Mouse (Mus musculus) thymus, postnatal 0 days (tissue): ENCODE data around the gene Ints12. TPM values are rescaled to one million over a fixed set of nuclear protein-coding genes. Genes with fewer than 3 reads are reported as not detected.
A peak's percentile ranks its signal among the peaks of the same experiment; 100 is the strongest.

Experiments
- DNase-seq: peaks from one replicate; pipeline ENCODE4 v3.0.0-alpha.2; 2015; ENCODE audit warnings: low spot score
- polyA plus RNA-seq: library from polyadenylated mRNA; unstranded; fragments of >200 nt; fragmentation: Nextera tagmentation; extraction: Ambion mirVana; gene quantifications from 2 replicates; pipeline ENCODE4 v1.2.1, GENCODE M21; 2015

Gene Ints12
- polyA plus RNA-seq = 24.1 TPM in 2 replicates

DNA sequence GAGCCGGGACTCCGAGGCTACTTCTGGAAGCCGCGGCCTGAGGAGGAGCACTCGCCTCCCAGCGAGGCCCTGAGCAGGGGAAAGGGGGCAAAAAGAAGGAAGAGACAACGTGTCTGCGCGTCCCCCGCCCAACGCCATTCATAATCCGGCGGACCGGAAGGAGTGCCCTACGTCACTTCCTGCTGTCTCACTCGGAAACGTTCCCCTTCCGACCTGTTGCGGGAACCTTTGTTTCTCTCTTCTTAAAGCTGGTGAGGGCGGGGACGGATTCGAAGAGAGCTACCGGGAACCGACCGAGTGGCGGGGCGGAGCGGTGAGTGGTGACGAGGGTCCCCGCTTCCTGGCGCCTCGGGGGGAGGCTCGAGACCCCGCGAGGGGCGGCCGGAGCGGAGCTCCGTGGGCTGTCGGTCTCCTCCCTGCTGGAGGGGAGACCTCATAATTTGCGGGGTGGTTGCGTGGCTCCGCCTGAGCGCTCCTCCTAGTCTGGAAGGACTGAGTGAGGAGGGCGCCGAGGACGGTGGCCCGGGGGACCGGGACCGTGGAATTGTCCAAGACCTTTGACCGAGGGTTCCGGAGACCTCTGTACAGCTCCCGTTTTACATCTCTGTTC is at the start of gene Ints12, which contains the start of gene Gstcd:
Gene Ints12 (plus strand): TSS at position 177 of the 610 bp plus-strand sequence.
Gene Gstcd (minus strand): TSS at position 370 of the 610 bp plus-strand sequence.
- peak; percentile 97 for DNase-seq

DNA sequence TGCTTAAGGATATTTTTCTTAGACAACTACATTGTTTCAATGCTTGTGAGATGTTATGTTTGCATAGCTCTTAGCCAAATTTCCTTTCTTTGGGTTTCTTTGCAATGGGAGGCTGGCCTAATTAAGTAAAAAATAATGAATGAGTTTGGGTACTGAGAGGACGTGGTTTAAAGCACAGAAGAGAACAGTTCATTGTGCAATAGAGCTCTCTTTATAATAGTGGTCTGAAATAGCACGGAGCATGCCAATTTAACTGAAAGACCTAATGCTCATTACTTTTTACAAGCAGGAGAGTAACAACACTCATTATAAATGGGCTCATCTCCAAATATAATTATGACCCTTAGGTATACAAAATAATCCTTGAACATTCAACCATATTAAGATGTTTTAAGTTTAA is 39.6 kb upstream of the Ints12 start:
- no peak for DNase-seq

DNA sequence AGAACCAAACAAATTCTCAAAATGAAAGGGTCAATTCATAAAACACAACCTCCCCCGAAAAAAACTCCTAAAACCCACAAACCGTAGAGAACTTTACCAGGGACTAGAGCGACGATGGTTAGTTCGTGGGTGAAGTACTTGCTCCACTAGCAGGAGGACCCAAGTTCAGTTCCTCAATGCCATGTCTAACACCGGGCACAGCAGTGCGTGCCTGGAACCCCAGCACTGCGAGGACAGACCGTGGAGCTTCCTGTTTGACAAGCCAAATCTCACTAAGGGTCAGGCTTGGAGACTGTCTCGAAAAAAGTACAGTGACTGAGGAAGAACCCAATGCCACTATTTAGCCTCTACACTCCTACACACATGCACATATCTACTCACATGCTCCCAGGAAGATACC is 16.1 kb upstream of the Ints12 start:
- no peak for DNase-seq

DNA sequence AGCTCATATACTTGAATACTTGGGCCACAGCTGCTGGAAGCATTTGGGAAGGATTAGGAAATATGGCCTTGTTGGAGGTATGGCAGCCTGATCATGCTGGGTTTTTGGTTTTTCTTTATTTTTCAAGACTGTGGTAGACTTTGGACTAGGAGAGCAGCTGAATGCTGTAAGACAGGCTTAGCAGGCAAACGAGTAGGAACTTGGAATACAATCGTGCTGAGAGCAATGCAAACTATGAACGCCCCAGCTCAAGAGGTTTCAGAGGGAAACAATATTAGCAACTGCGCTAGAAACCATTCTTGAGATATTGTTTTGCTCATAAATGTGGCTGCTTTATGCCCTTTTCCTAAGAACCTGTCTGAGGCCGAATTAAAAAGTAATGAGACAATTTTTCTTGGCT is 8.9 kb upstream of the Ints12 start:
- no peak for DNase-seq

DNA sequence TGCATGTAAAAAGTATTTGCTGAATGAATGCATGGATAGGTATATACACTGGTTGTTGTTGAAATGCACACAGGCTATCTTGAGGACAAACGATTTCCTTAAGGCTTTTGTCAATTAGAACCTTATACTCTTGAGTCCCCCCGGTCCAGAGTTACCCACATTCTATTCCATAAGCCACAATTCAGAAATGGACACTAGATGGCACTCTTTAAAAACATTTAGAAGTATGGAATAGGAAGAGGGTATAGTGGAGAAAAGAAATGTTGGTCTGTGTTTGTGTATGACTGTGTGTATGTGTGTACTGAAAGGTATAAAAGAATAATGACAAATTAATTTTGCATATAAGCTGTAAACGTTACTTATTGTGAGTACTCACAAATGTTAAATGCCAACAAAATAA is 5.8 kb upstream of the Ints12 start:
- peak; percentile 62 for DNase-seq

DNA sequence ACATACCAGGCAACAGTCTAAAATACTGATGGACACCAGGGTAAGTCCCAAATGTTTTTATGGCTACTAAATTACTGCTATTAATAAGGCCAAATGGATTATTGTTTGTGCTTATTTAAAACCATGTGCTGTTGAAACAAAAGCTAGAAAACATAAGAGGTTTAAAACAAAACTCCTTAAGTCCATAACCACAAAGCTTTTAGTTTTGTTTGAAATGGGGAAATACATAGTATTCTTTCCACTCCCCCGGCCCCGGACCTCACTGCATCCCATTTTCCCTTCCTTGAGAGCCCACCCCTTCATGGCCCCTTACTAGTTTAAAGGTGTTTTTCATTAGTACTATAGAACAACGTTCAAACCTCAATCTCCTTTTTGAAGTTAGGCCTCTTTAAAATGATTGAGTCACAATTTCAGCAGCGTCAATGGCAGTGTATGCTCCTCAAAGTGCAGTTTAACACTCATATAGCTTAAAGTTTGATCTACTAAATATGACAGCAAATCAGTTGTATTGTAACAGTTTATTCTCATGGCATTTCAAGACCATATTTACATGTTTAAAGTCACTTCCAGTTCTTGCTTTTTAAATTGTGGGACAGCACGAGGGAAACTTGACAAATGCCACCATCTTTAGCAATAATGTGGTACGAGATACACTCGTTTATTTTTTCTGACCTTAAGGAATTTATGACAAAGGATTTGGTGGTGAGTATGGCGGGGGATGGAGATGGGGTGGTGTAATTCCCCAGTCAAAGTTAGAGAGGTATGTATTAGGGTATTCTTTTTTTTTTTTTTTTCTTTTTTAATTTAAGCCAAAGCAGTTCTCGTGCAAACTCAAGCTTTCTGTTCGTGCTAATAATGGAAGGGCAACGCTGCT is 1.2 kb upstream of the Ints12 start:
- DNase-seq = no peak

DNA sequence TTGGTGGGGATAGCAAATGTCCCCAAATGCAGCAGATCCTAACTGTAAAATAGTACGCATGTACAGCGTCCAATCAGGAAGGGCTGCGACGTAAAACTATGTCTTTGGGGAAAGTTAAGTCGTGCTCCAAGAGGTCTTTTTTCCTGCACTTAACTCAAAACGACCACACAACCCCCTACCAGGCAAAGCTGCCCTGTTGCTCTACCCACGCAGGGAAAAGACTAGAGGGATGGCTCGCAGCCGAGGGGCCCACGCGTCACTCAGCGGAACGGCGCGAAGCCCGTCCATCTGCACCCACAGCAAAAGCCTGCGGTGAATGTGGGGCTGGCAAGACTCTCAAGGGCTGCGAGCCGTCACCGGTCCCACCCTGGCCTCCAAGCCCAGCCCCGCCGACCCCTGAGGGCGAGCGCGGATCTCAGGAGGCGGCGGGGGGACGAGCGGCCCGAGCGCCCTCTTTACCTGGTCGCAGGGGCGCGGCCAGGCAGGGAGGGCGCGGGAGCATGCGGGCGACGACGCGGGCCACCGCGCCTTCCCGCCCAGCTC is 448 bp upstream of the Ints12 start:
- no peak for DNase-seq

DNA sequence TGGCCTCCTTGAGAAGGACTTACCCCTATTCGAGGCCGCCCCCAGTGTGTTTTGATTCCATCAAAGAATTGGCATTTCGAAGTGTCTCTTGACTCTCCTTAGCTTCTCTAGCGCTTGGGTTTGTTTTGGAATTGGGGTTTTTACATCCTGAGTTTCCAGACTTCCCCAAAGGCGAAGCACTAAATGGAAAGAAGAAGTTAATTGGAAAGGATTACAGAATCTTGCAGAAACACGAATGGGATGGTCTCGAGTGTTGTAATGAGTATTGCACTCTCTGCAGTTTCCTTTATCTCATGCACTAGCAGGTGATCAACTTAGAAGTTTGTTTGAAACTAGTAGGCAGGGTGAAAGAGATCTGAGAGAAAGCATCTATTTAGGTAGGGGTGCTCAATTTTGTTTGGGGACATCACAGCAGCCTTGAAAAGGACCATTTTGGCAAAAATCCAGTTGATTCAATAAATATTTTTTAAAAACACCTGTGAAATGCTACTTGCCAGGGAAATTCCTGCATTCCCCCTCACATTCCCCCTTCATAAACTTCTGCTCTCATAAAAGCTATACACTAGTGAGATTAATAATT is 724 bp downstream of the Ints12 start:
- no peak for DNase-seq

DNA sequence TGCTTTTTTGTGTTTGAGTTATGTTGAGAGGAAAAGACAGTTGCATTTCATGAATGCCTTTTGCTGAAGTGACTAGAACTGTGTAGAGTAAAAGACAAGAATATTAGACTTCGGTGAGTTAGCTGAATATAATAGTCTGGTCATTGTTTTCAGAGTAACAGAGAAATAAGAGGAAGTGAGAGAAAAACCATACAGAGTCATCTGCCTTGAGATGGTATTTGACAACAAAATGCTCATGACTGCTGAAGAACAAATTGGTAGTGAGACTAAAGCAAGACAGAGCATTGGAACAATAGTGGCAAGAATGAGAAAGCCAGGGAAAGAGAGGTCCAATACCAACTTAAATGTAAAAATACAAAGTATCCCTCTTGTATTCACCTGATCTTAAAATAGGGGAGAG is 1.3 kb downstream of the Ints12 start:
- no peak for DNase-seq

DNA sequence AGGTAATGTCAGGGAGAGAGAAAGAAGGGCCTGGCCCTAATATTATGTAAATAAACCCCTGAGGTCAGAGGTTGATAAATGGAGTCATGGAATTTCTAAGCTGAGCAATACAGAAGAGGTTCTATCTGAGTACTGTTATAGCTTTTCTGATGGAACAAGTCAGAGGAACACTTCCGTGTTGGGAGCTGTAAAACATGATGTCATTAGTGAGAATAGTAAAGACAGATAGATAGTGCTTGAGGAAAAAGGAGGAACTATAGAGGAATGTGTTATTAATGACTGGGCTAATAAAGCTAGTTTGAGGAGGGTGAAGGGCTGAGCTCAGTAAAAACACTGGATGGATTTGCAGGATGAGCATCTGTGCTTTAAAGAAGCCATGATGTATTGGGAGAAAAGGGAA is 2.7 kb downstream of the Ints12 start:
- DNase-seq = no peak

DNA sequence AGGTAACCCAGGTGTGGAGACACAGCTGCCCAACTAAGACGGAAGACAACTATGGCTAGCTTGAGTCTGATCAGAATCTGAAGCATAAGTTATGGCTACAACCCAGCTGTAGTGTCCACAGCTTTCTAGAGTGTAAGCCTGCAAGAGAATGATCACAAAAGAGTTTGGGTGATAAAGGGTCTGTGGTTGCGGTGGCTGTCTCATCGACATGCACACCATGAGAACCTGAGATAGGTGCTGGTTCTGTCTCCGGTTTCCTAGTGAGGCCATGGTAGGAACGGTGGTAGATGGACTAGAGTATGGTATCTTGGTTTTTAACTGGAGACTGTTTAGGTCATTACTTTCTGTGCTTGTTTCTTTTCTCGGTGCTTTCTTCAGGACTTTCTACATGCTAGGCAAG is 6.3 kb downstream of the Ints12 start:
- no peak for DNase-seq

DNA sequence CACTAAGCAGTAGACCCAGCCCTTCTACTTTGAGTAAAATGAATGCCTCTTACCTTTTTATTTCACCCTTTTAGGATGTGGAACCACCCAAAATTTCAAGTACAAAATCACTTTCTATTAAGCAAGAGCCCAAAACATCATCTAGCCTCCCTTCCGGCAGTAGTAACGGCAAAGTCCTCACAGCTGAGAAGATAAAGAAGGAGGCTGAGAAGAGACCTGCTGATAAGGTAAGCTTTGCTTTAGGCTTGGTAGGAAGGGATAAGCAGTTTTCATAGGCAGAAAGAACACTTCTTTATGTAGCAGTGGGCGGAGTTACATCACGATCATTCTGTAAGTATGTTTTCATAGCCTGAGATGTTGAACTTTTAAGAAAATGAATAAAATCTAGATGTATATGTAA is 6.7 kb downstream of the Ints12 start:
- no peak for DNase-seq

DNA sequence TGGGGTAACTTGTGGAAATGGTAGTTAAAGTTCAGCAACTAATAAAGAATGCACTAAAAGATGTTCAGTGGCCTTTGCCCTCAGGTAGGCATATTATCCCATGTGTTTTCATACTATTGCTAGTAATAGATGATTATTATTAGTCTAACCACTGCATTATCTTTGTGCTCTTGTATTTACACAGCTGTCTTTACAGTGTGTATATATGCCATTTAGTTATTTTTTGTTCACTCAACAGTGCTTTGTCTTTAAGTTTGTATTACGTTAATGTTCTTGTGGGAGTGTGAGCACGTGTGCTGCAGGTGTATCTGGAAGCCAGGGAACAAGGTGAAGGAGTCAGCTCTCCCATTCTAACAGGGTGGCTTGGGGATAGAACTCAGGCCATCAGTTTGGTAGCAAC is 7.3 kb downstream of the Ints12 start:
- DNase-seq = no peak

DNA sequence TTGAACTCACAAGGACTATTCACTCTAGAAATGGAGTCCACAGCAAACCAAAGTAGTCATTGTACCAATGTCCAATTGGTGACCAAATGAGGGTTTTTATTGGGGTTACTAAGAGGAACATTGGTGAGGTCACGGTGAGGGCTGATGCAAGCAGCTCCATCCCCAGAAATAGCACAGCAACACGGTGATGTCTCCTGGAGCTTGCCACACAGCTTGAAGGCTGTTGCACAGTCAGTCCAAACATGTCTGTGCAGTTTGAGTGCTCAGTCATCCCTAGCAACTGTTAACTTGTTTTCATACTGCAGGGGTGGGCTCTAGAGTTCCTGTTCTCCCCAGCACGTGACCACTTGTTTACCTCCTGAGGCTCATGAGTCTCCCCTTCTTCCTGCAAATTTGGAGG is 12.1 kb downstream of the Ints12 start:
- no peak for DNase-seq

DNA sequence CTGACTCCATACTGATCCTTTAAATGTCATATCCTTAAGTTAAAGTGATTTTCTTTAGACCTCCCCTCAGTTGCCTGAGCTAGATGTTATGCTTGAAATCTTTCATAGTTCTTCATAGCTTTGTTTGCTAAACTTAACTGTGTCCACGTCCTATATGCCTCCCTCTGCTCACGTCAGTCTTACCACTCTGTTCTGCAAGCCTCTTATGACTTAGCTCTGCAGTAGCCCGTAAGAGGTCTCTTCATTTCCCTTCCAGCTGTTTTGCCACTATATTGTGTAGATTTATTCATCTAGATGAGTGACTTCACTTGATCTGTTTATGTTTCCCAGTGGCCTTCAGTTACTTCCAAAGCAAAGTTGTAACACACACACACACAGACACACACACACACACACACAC is 12.8 kb downstream of the Ints12 start:
- no peak for DNase-seq

DNA sequence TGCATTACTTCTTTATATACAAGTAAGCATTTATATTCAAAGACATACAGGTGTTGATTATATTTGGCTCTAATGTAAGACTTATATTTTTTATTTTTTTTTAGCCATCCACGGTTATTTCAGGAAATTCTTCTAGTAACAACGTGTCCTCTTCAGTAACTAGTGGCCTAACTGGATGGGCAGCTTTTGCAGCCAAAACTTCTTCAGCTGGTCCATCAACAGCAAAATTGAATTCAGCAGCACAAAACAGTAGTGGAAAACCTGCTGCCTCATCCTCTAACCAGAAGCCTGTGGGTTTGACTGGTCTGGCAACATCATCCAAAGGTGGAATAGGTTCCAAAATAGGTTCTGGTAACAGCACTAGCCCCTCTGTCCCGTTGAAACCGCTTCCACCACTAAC is 17.1 kb downstream of the Ints12 start:
- DNase-seq = no peak

DNA sequence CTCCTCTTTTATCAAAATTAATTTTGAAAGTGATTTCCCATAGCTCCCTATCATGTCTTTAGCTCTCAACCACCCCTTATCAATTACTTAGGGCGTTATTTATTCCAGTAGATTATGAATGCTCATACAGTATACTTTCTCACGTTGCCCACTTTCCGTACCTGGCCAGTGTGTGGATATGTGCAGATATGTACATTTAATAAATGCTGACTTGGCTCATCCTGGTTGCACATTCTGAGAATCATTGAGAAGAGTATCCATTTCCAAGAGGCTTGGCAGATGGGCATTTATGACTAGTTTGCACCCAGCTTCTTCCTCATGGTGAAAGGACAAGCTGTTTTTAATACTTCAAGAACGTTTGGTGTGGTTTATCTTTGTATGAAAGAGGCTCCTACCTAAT is 18.2 kb downstream of the Ints12 start:
- DNase-seq = no peak

DNA sequence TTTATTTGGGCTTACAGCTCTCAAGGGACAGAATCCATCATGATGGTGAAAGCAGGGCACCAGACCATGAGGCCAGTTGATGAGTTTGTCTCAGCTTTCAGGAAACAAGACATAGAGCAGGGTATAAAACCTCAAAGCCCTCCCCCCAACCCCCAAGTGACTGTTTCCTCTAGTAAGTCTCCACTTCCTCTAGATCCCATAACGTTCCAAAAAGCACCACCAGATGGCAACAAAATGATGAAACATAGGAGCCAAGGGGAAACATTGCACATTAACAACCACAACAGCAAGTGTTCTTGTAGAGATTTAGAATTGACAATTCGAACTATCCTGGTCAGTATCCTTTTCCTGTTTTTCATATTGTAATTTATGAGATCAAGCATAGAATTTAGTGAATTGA is 20.1 kb downstream of the Ints12 start:
- peak; percentile 18 for DNase-seq

DNA sequence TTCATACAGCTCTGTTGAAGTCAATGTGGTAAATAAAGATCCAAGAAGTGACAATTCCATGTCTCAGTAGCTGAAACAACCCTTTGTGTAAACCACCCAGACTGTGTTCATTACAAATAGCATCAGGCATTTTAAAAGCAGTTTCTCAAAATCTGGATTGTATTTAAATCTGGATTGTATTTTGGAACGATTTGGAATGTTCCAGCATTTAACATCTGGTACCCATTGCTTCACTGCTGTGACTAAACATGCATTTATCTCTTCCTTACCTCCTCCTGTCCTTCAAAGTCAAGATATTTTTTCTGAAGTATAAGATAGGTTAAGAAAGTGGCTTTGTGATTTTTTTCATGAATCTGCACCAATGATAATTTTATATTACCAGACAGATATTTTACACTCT is 21.6 kb downstream of the Ints12 start:
- no peak for DNase-seq

DNA sequence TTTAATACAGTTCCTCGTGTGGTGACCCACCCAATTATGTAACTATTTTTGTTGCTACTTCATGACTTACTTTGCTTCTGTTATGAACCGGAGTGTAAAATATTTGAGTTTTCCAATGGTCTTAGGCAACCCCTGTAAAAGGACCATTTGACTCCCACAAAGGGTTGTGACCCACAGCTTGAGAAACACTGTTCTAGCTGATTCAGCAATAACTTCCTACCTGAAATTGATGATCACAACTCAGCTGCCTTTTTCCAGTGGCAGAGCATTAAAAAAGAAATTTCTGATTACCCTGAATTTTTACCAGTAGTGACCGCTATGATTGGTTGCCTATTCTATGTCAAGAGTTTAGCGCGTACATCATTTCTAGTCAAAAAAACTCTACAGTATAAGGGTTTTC is 39.7 kb downstream of the Ints12 start:
- no peak for DNase-seq

DNA sequence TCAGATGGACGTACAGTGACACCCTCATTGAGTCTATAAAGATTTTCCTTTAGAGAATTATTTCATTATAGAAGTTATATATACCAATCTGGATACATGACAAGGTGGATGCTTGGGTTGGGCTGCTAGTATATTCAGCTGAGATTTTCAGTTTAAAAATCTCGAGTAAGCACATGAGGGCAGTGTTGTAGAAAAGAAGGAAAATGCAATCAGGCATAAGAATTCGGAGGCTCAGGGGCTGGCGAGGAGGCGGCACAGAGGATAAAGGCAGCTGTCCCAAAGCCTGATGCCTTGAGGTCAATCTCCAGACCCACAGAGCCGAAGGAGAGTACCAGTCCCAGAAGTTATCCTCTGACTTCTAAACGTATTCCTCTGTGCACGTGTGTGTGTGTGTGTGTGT is 41.0 kb downstream of the Ints12 start:
- no peak for DNase-seq

DNA sequence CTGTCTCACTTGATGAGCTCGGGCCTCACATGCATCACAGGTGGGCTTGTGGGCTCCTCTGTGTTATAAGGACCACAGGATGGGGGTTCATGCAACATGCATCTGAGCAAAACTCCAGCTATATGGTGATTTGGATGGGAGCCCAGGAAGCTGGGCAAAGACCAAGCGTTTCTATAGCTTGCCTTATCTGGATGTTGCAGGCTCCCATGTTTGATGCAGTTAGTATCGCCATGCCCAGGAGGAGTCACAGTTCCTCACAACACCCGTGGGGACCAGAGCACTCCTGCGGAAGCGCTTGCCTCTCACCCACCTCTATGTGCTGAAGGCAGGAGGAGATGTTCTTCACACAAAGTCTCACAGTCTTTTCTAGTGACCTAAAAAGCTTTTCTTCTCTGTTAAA is 50.2 kb downstream of the Ints12 start:
- no peak for DNase-seq
